Mouse (Mus musculus): ENCODE measurements around the gene Ppp3r1. TPM values are rescaled to one million over a fixed set of nuclear protein-coding genes. Genes with fewer than 3 reads are reported as not detected.

The Ppp3r1 gene
- polyA plus RNA-seq, 1 experiment: 506 TPM

- H3K4me1 ChIP-seq (ENCODE audit: control insufficient read depth, insufficient read depth, low read length): peaks cover 14% of the 10 kb centered on the region
- TF ChIP-seq POLR2A (IDR thresholded peaks at IDR 0.05; ENCODE audit: extremely low read depth, insufficient read depth, low read length) (no peak), CTCF (IDR thresholded peaks at IDR 0.05; ENCODE audit: extremely low read depth, insufficient read depth, low read length) (no peak)
- no peak overlapping the region for H3K27ac ChIP-seq (ENCODE audit: insufficient read depth, low read length)
- no peak overlapping the region for H3K4me3 ChIP-seq (ENCODE audit: insufficient read depth, low read length)
These were observed 10.2 kb downstream of the Ppp3r1 start for GRCm38 (mm10) chr11:17169262-17169661.

- H3K4me3 ChIP-seq (ENCODE audit: insufficient read depth, low read length): no peak overlapping the region
- TF ChIP-seq CTCF (IDR thresholded peaks at IDR 0.05; ENCODE audit: extremely low read depth, insufficient read depth, low read length) (no peak), POLR2A (IDR thresholded peaks at IDR 0.05; ENCODE audit: extremely low read depth, insufficient read depth, low read length) (no peak)
These were observed 12.1 kb downstream of the Ppp3r1 start for GRCm38 (mm10) chr11:17170938-17171729.

GRCm38 (mm10) chr11:17172300-17172699 lies 13.2 kb downstream of the Ppp3r1 start:
- TF ChIP-seq POLR2A (IDR thresholded peaks at IDR 0.05; ENCODE audit: extremely low read depth, insufficient read depth, low read length) (no peak), CTCF (IDR thresholded peaks at IDR 0.05; ENCODE audit: extremely low read depth, insufficient read depth, low read length) (no peak)
- H3K4me1 ChIP-seq (ENCODE audit: control insufficient read depth, insufficient read depth, low read length): peaks cover 4% of the 10 kb centered on the region; the same call in 1 of the 2 replicates
- H3K4me3 ChIP-seq (ENCODE audit: insufficient read depth, low read length): no peak overlapping the region
- H3K27ac ChIP-seq (ENCODE audit: insufficient read depth, low read length): no peak overlapping the region

More at GRCm38 (mm10) chr11:17170938-17171729, 12.1 kb downstream of the Ppp3r1 start:
- no peak overlapping the region for H3K27ac ChIP-seq (ENCODE audit: insufficient read depth, low read length)
- peaks cover 8% of the 10 kb centered on the region; the same call in 1 of the 2 replicates for H3K4me1 ChIP-seq (ENCODE audit: control insufficient read depth, insufficient read depth, low read length)

GRCm38 (mm10) chr11:17176638-17177037 lies 17.6 kb downstream of the Ppp3r1 start:
- Histone ChIP-seq H3K4me1 (ENCODE audit: control insufficient read depth, insufficient read depth, low read length) (peaks cover 9% of the 10 kb centered on the region; the same call in 1 of the 2 replicates), H3K4me3 (ENCODE audit: insufficient read depth, low read length) (no peak overlapping the region), H3K27ac (ENCODE audit: insufficient read depth, low read length) (no peak overlapping the region)
- TF ChIP-seq CTCF (IDR thresholded peaks at IDR 0.05; ENCODE audit: extremely low read depth, insufficient read depth, low read length) (no peak), POLR2A (IDR thresholded peaks at IDR 0.05; ENCODE audit: extremely low read depth, insufficient read depth, low read length) (no peak)

GRCm38 (mm10) chr11:17180753-17181152 lies 21.7 kb downstream of the Ppp3r1 start:
- TF ChIP-seq CTCF (IDR thresholded peaks at IDR 0.05; ENCODE audit: extremely low read depth, insufficient read depth, low read length) (no peak), POLR2A (IDR thresholded peaks at IDR 0.05; ENCODE audit: extremely low read depth, insufficient read depth, low read length) (no peak)
- no peak overlapping the region for H3K4me3 ChIP-seq (ENCODE audit: insufficient read depth, low read length)
- H3K4me1 ChIP-seq (ENCODE audit: control insufficient read depth, insufficient read depth, low read length): peaks cover 7% of the 10 kb centered on the region; the same call in 1 of the 2 replicates
- no peak overlapping the region for H3K27ac ChIP-seq (ENCODE audit: insufficient read depth, low read length)

GRCm38 (mm10) chr11:17181807-17182206 lies 22.7 kb downstream of the Ppp3r1 start, which contains the start of gene Wdr92:
Wdr92 (plus strand) TSS chr11:17182107.
- no peak for TF ChIP-seq CTCF (IDR thresholded peaks at IDR 0.05; ENCODE audit: extremely low read depth, insufficient read depth, low read length)
- no peak within 1 kb of the TSS for H3K4me3 ChIP-seq (ENCODE audit: insufficient read depth, low read length)
- peaks cover 9% of the 10 kb centered on the region for H3K4me1 ChIP-seq (ENCODE audit: control insufficient read depth, insufficient read depth, low read length)

GRCm38 (mm10) chr11:17183165-17183564 lies 24.1 kb downstream of the Ppp3r1 start:
- Histone ChIP-seq H3K27ac (ENCODE audit: insufficient read depth, low read length) (no peak overlapping the region), H3K4me3 (ENCODE audit: insufficient read depth, low read length) (no peak overlapping the region), H3K4me1 (ENCODE audit: control insufficient read depth, insufficient read depth, low read length) (peaks cover 9% of the 10 kb centered on the region)
- no peak for TF ChIP-seq POLR2A (IDR thresholded peaks at IDR 0.05; ENCODE audit: extremely low read depth, insufficient read depth, low read length)
- no peak for TF ChIP-seq CTCF (IDR thresholded peaks at IDR 0.05; ENCODE audit: extremely low read depth, insufficient read depth, low read length)

More at GRCm38 (mm10) chr11:17181807-17182206, 22.7 kb downstream of the Ppp3r1 start, which contains the start of gene Wdr92:
- no peak within 1 kb of the TSS for H3K27ac ChIP-seq (ENCODE audit: insufficient read depth, low read length)

GRCm38 (mm10) chr11:17187649-17188048 lies 28.6 kb downstream of the Ppp3r1 start:
- TF ChIP-seq CTCF (IDR thresholded peaks at IDR 0.05; ENCODE audit: extremely low read depth, insufficient read depth, low read length) (no peak), POLR2A (IDR thresholded peaks at IDR 0.05; ENCODE audit: extremely low read depth, insufficient read depth, low read length) (no peak)
- H3K27ac ChIP-seq (ENCODE audit: insufficient read depth, low read length): no peak overlapping the region
- H3K4me1 ChIP-seq (ENCODE audit: control insufficient read depth, insufficient read depth, low read length): peaks cover 4% of the 10 kb centered on the region
- no peak overlapping the region for H3K4me3 ChIP-seq (ENCODE audit: insufficient read depth, low read length)

- H3K27ac ChIP-seq (ENCODE audit: insufficient read depth, low read length): no peak overlapping the region
- TF ChIP-seq POLR2A (IDR thresholded peaks at IDR 0.05; ENCODE audit: extremely low read depth, insufficient read depth, low read length) (no peak), CTCF (IDR thresholded peaks at IDR 0.05; ENCODE audit: extremely low read depth, insufficient read depth, low read length) (no peak)
- no peak overlapping the region for H3K4me3 ChIP-seq (ENCODE audit: insufficient read depth, low read length)
- H3K4me1 ChIP-seq (ENCODE audit: control insufficient read depth, insufficient read depth, low read length): peaks cover 2% of the 10 kb centered on the region
These were observed 29.7 kb downstream of the Ppp3r1 start for GRCm38 (mm10) chr11:17188786-17189185.

All from cortical plate, adult 2 months (tissue).